Mouse (Mus musculus) CH12.LX (cell line): ENCODE data around the gene Greb1. TPM values are rescaled to one million over a fixed set of nuclear protein-coding genes. Genes with fewer than 3 reads are reported as not detected.

Source experiments
- DNase-seq: peaks from one replicate; pipeline ENCODE4 v3.0.0-alpha.2; 2013; ENCODE audit errors: extremely low read depth
- H3K27ac ChIP-seq: 2 replicates; pipeline ENCODE4 v1.5.1; 2012; ENCODE audit warnings: low read depth, mild to moderate bottlenecking, control low read depth, moderate library complexity; ENCODE audit not compliant: insufficient read depth
- H3K27me3 ChIP-seq: replicated peaks from 2 replicates; pipeline ENCODE3; 2012; ENCODE audit warnings: inconsistent platforms
- H3K36me3 ChIP-seq, 2 experiments: replicated peaks in 1 of 2; 2 replicates each; pipeline versions ENCODE3 to v1.6.1; 2012; ENCODE audit warnings: inconsistent platforms in 1 of 2, low read length in 1 of 2, mild to moderate bottlenecking in 1 of 2, mixed read lengths in 1 of 2, moderate library complexity in 1 of 2; ENCODE audit not compliant: control insufficient read depth in 1 of 2, insufficient read depth in 1 of 2
- H3K4me1 ChIP-seq, 2 experiments: 2 replicates each; pipeline ENCODE4 v1.6.1; 2012; ENCODE audit warnings: inconsistent platforms in 1 of 2, moderate library complexity in 1 of 2; ENCODE audit not compliant: insufficient read depth in 2 of 2, control insufficient read depth in 1 of 2
- H3K4me2 ChIP-seq: 2 replicates; pipeline ENCODE4 v1.6.1; 2012; ENCODE audit warnings: low read depth, mild to moderate bottlenecking, control low read depth; ENCODE audit not compliant: poor library complexity, insufficient read depth, severe bottlenecking
- H3K4me3 ChIP-seq, 3 experiments: fragments of 150-350 bp in 1 of 3; sonication (generic) in 1 of 3; replicated peaks in 1 of 3; 2 replicates each; pipeline versions ENCODE3 to v1.5.1; 2011 to 2012; ENCODE audit warnings: low read depth in 2 of 3, low read length in 2 of 3, mild to moderate bottlenecking in 2 of 3, moderate library complexity in 2 of 3, control low read depth in 1 of 3, improper control_type of control experiment in 1 of 3, inconsistent platforms in 1 of 3, mixed read lengths in 1 of 3; ENCODE audit not compliant: poor library complexity in 1 of 3
- H3K79me2 ChIP-seq: replicated peaks from 2 replicates; pipeline ENCODE4 v1.6.1; 2012; ENCODE audit warnings: mild to moderate bottlenecking, moderate library complexity; ENCODE audit not compliant: control insufficient read depth, poor library complexity, insufficient read depth, severe bottlenecking; ENCODE audit errors: extremely low read depth
- H3K9ac ChIP-seq: 2 replicates; pipeline ENCODE4 v1.6.1; 2012; ENCODE audit warnings: low read depth, mild to moderate bottlenecking, control low read depth, moderate library complexity; ENCODE audit not compliant: insufficient read depth
- H3K9me3 ChIP-seq: replicated peaks from 2 replicates; pipeline ENCODE3; 2012; ENCODE audit warnings: low read length, inconsistent platforms, mixed read lengths
- CHD2 ChIP-seq: IDR thresholded peaks from 2 replicates; pipeline ENCODE4 v1.6.1; 2011; ENCODE audit warnings: low read length, improper control_type of control experiment
- E2F4 ChIP-seq: IDR thresholded peaks from 2 replicates; pipeline ENCODE4 v1.6.1; 2011; ENCODE audit warnings: low read depth, low read length, improper control_type of control experiment; ENCODE audit not compliant: insufficient replicate concordance
- EP300 ChIP-seq: IDR thresholded peaks from 2 replicates; pipeline ENCODE4 v1.6.1; 2011; ENCODE audit warnings: low read length, improper control_type of control experiment
- ETS1 ChIP-seq: conservative IDR thresholded peaks from 2 replicates; pipeline ENCODE4 v1.6.1; 2012; ENCODE audit warnings: low read depth, mild to moderate bottlenecking, inconsistent platforms, low read length, improper control_type of control experiment, moderate library complexity
- IRF4 ChIP-seq: IDR thresholded peaks from 2 replicates; pipeline ENCODE4 v1.6.1; 2014; ENCODE audit warnings: low read depth, mild to moderate bottlenecking, inconsistent platforms, low read length, improper control_type of control experiment
- JUN ChIP-seq: IDR thresholded peaks from 2 replicates; pipeline ENCODE4 v1.6.1; 2011; ENCODE audit warnings: low read depth, mild to moderate bottlenecking, low read length, improper control_type of control experiment, moderate library complexity; ENCODE audit not compliant: insufficient read depth
- JUND ChIP-seq: conservative IDR thresholded peaks from 2 replicates; pipeline ENCODE4 v1.6.1; 2011; ENCODE audit warnings: low read depth, low read length, improper control_type of control experiment
- MAFK ChIP-seq: IDR thresholded peaks from 2 replicates; pipeline ENCODE4 v1.6.1; 2011; ENCODE audit warnings: low read length, improper control_type of control experiment; ENCODE audit not compliant: insufficient replicate concordance
- MAX ChIP-seq: IDR thresholded peaks from 2 replicates; pipeline ENCODE4 v1.6.1; 2011; ENCODE audit warnings: low read length, improper control_type of control experiment
- MYC ChIP-seq: IDR thresholded peaks from 2 replicates; pipeline ENCODE4 v1.6.1; 2011; ENCODE audit warnings: low read depth, mild to moderate bottlenecking, improper control_type of control experiment, low read length
- RAD21 ChIP-seq: IDR thresholded peaks from 2 replicates; pipeline ENCODE4 v1.6.1; 2011; ENCODE audit warnings: low read depth, mild to moderate bottlenecking, low read length, improper control_type of control experiment, moderate library complexity
- USF2 ChIP-seq: conservative IDR thresholded peaks from 2 replicates; pipeline ENCODE4 v1.6.1; 2011; ENCODE audit warnings: low read depth, low read length, improper control_type of control experiment
- ZKSCAN1 ChIP-seq: IDR thresholded peaks from 2 replicates; pipeline ENCODE4 v1.6.1; 2012; ENCODE audit warnings: low read depth, inconsistent platforms, low read length, improper control_type of control experiment, borderline replicate concordance
- ZMIZ1 ChIP-seq: IDR thresholded peaks from 2 replicates; pipeline ENCODE4 v1.6.1; 2012; ENCODE audit warnings: low read depth, mild to moderate bottlenecking, inconsistent platforms, low read length, improper control_type of control experiment
- ZNF384 ChIP-seq: IDR thresholded peaks from 2 replicates; pipeline ENCODE4 v1.6.1; 2012; ENCODE audit warnings: low read depth, low read length, improper control_type of control experiment, inconsistent platforms
- dilution Hi-C: fragments of 300-500 bp; cut with MboI; formaldehyde crosslinking; loops from 2 replicates; pipeline ENCODE4 v1.14.3; 2020; ENCODE audit warnings: low sequenced_read_pairs; ENCODE audit not compliant: extremely low pct_unique_long_range_greater_than_20kb, extremely low pct_ligation_motif_present
- in situ Hi-C: fragments of 300-500 bp; cut with MboI; formaldehyde crosslinking; loops from 3 replicates; pipeline ENCODE4 v1.14.3; 2019; ENCODE audit warnings: low sequenced_read_pairs, low pct_ligation_motif_present, low pct_unique_long_range_greater_than_20kb, mixed read lengths
- polyA plus RNA-seq: library from polyadenylated mRNA; unstranded; fragments of >175 nt; gene quantifications from 2 replicates; pipeline ENCODE4 v1.2.1, GENCODE M21; 2012; ENCODE audit warnings: low read depth; ENCODE audit not compliant: insufficient read length
- total RNA-seq, 2 experiments: library from RNA; depleted of rRNA; stranded (reverse); fragments of 300-350 nt in 1 of 2; fragments of >200 nt in 1 of 2; gene quantifications; 2 replicates each; pipeline ENCODE4 v1.2.3; 2012 to 2014

The Greb1 gene
- total and polyA plus RNA-seq, 3 experiments: not detected

GRCm38 (mm10) chr12:16822181-16822734 lies 21.6 kb upstream of the Greb1 start:
- Histone ChIP-seq H3K4me3 (no peak overlapping the region), H3K79me2 (no peaks in the 10 kb centered on the region), H3K9ac (no peak overlapping the region), H3K4me2 (no peak overlapping the region), H3K27ac (no peak overlapping the region), H3K4me1 (peaks cover 0 to 25% of the 10 kb centered on the region in 2 experiments; a peak in 2 of 4 replicates), H3K9me3 (no peaks in the 10 kb centered on the region), H3K27me3 (no peaks in the 10 kb centered on the region), H3K36me3 (peaks cover 24 to 82% of the 10 kb centered on the region in 2 experiments)
- no peak for DNase-seq
- TF ChIP-seq MYC: no peak
- no peak for TF ChIP-seq CHD2
- no peak for TF ChIP-seq EP300
- TF ChIP-seq MAFK: no peak
- no peak for TF ChIP-seq JUN
- TF ChIP-seq E2F4: no peak
- no peak for TF ChIP-seq JUND
- TF ChIP-seq MAX: no peak
- no peak for TF ChIP-seq ETS1
- no peak for TF ChIP-seq ZNF384
- no peak for TF ChIP-seq USF2
- in situ Hi-C loops (loop anchor here (25.0 kb wide), 1 partner anchor 440 kb away; the partner anchor contains the start of gene Pdia6), dilution Hi-C loops (no loop called here)

GRCm38 (mm10) chr12:16820761-16821160 lies 20.1 kb upstream of the Greb1 start:
- dilution Hi-C loops: no loop called here
- Histone ChIP-seq H3K27me3 (no peaks in the 10 kb centered on the region), H3K4me2 (no peak overlapping the region; the same call in none of the 2 replicates), H3K9ac (peak overlapping the region; percentile 0; the same call in 1 of the 2 replicates), H3K27ac (no peak overlapping the region)
- TF ChIP-seq IRF4 (no peak), ZKSCAN1 (no peak), ZMIZ1 (no peak), RAD21 (no peak)
- TF ChIP-seq, all 38 proteins: peak for 0
- no peaks in the 10 kb centered on the region for H3K9me3 ChIP-seq
- in situ Hi-C loops: loop anchor here (25.0 kb wide), 1 partner anchor 442 kb away; the partner anchor contains the start of gene Pdia6
- peaks cover 31 to 90% of the 10 kb centered on the region in 2 experiments for H3K36me3 ChIP-seq
- no peak overlapping the region for H3K4me3 ChIP-seq
- DNase-seq: no peak
- no peaks in the 10 kb centered on the region for H3K79me2 ChIP-seq
- H3K4me1 ChIP-seq: peaks cover 0 to 36% of the 10 kb centered on the region in 2 experiments; a peak in 2 of 4 replicates
